21 mouse cellular contexts compared by ENCODE assay signal in genomic region chr6:92762372-92762771, GRCm38 (mm10). TPM values are rescaled to one million over a fixed set of nuclear protein-coding genes. Genes with fewer than 3 reads are reported as not detected.
DNase-seq lines count a peak whose midpoint lies in the region; ATAC-seq and TF ChIP-seq lines count a peak whose summit lies in the region.
"Had no signal": no experiment of that assay in that cellular context is flagged by ENCODE, and none has a peak within 500 bp of the region (broad histone marks: within the 10 kb centered on the region; RNA-seq: fewer than 3 reads in every experiment).

No protein-coding gene starts in this region.

- no peaks in the 10 kb centered on the region for H3K4me1 ChIP-seq in forebrain, embryonic 14.5 days (ENCODE audit: control insufficient read depth, insufficient read depth, low read length)
- no peaks in the 10 kb centered on the region for H3K4me1 ChIP-seq in forebrain, embryonic 15.5 days
- no peaks in the 10 kb centered on the region for H3K4me1 ChIP-seq in intestine, embryonic 14.5 days (replicated peaks; ENCODE audit: control insufficient read depth, insufficient read depth, low read length)
- no peaks in the 10 kb centered on the region for H3K4me1 ChIP-seq in intestine, embryonic 16.5 days (ENCODE audit: control insufficient read depth, insufficient read depth, low read length)
- H3K4me1 ChIP-seq: embryonic facial prominence, embryonic 12.5 days had no signal

- H3K36me3 ChIP-seq in forebrain, embryonic 14.5 days (ENCODE audit: control insufficient read depth, insufficient read depth, low read length), result no peaks in the 10 kb centered on the region
- no peaks in the 10 kb centered on the region for H3K36me3 ChIP-seq in forebrain, embryonic 15.5 days
- no peaks in the 10 kb centered on the region for H3K36me3 ChIP-seq in intestine, embryonic 14.5 days (ENCODE audit: control insufficient read depth, insufficient read depth, low read length)
- no peaks in the 10 kb centered on the region for H3K36me3 ChIP-seq in intestine, embryonic 16.5 days (ENCODE audit: control insufficient read depth, insufficient read depth, low read length)
- H3K36me3 ChIP-seq: embryonic facial prominence, embryonic 12.5 days; forebrain, embryonic 12.5 days had no signal

- no peak for TF ChIP-seq CTCF in left cerebral cortex, adult 2 months (IDR thresholded peaks at IDR 0.05)

- no peak overlapping the region for H3K9ac ChIP-seq in forebrain, embryonic 14.5 days (ENCODE audit: low read length)
- H3K9ac ChIP-seq in forebrain, embryonic 15.5 days (replicated peaks), result no peak overlapping the region
- H3K9ac ChIP-seq in intestine, embryonic 14.5 days (ENCODE audit: low read length), result no peak overlapping the region
- H3K9ac ChIP-seq in intestine, embryonic 16.5 days (ENCODE audit: low read depth, low read length), result no peak overlapping the region
- H3K9ac ChIP-seq: embryonic facial prominence, embryonic 12.5 days; forebrain, embryonic 12.5 days had no signal

- 22% methylated on average over 3 of the region's 3 CpGs for WGBS in forebrain, embryonic 14.5 days
- WGBS in forebrain, embryonic 15.5 days, result 22% methylated on average over 3 of the region's 3 CpGs
- 62% methylated on average over 3 of the region's 3 CpGs for WGBS in intestine, embryonic 14.5 days
- 71% methylated on average over 3 of the region's 3 CpGs for WGBS in intestine, embryonic 16.5 days

- DNase-seq in forebrain, embryonic 14.5 days (ENCODE audit: low spot score), result peak; percentile 27
- DNase-seq in intestine, embryonic 14.5 days (ENCODE audit: low spot score), result peak; percentile 18
- peak; percentile 49 for DNase-seq in forelimb bud, embryonic 11.5 days (ENCODE audit: low read depth, low spot score)
- DNase-seq in left cerebral cortex, adult 2 months (ENCODE audit: extremely low spot score in 1 of 2, low spot score in 2 of 2), result no peak
- DNase-seq in gastrocnemius, postnatal 4 days (ENCODE audit: low spot score in 2 of 2), result no peak
- DNase-seq: adrenal gland, adult 2 months; adrenal gland, postnatal 10 days; adrenal gland, postnatal 25 days; cerebellum, adult 11-12 months; cerebellum, adult 2 months; cerebellum, adult 9-10 months; cerebellum, postnatal 10 days; cerebellum, postnatal 25 days had no signal

- no peaks in the 10 kb centered on the region for H3K9me3 ChIP-seq in forebrain, embryonic 14.5 days (replicated peaks; ENCODE audit: control insufficient read depth, low read length)
- no peaks in the 10 kb centered on the region for H3K9me3 ChIP-seq in forebrain, embryonic 15.5 days
- H3K9me3 ChIP-seq in intestine, embryonic 14.5 days (ENCODE audit: control insufficient read depth, low read length), result no peaks in the 10 kb centered on the region
- no peaks in the 10 kb centered on the region for H3K9me3 ChIP-seq in intestine, embryonic 16.5 days (ENCODE audit: control insufficient read depth, low read length)
- H3K9me3 ChIP-seq: embryonic facial prominence, embryonic 12.5 days; forebrain, embryonic 12.5 days had no signal

- H3K4me2 ChIP-seq in forebrain, embryonic 14.5 days (ENCODE audit: low read length), result no peak overlapping the region
- no peak overlapping the region for H3K4me2 ChIP-seq in forebrain, embryonic 15.5 days (replicated peaks)
- H3K4me2 ChIP-seq in intestine, embryonic 14.5 days (ENCODE audit: low read length), result no peak overlapping the region
- H3K4me2 ChIP-seq in intestine, embryonic 16.5 days (ENCODE audit: low read depth, low read length), result no peak overlapping the region
- H3K4me2 ChIP-seq: embryonic facial prominence, embryonic 12.5 days; forebrain, embryonic 12.5 days had no signal

- ATAC-seq in forebrain, embryonic 14.5 days, result no peak
- no peak; the same call in 1 of the 2 replicates for ATAC-seq in forebrain, embryonic 15.5 days (replicated peaks)
- ATAC-seq in intestine, embryonic 14.5 days (replicated peaks; ENCODE audit: low FRiP score, low TSS enrichment, low read depth), result no peak
- no peak for ATAC-seq in intestine, embryonic 16.5 days
- ATAC-seq: forebrain, embryonic 16.5 days had no signal

- H3K27me3 ChIP-seq in forebrain, embryonic 14.5 days (replicated peaks; ENCODE audit: control insufficient read depth, insufficient read depth, low read length), result no peaks in the 10 kb centered on the region
- no peaks in the 10 kb centered on the region for H3K27me3 ChIP-seq in forebrain, embryonic 15.5 days
- no peaks in the 10 kb centered on the region for H3K27me3 ChIP-seq in intestine, embryonic 14.5 days (replicated peaks; ENCODE audit: control insufficient read depth, insufficient read depth, low read length)
- H3K27me3 ChIP-seq in intestine, embryonic 16.5 days (replicated peaks; ENCODE audit: control insufficient read depth, insufficient read depth, low read length), result no peaks in the 10 kb centered on the region
- H3K27me3 ChIP-seq: embryonic facial prominence, embryonic 12.5 days; forebrain, embryonic 12.5 days had no signal

- H3K27ac ChIP-seq in forebrain, embryonic 14.5 days (ENCODE audit: low read depth, low read length), result no peak overlapping the region
- no peak overlapping the region for H3K27ac ChIP-seq in forebrain, embryonic 15.5 days (replicated peaks)
- no peak overlapping the region for H3K27ac ChIP-seq in intestine, embryonic 14.5 days (ENCODE audit: low read depth)
- no peak overlapping the region for H3K27ac ChIP-seq in intestine, embryonic 16.5 days (ENCODE audit: low read length)
- H3K27ac ChIP-seq in left cerebral cortex, adult 2 months, result no peak overlapping the region
- H3K27ac ChIP-seq: embryonic facial prominence, embryonic 12.5 days; forebrain, embryonic 12.5 days had no signal

- no peak overlapping the region for H3K4me3 ChIP-seq in forebrain, embryonic 14.5 days (ENCODE audit: low read depth, low read length)
- no peak overlapping the region for H3K4me3 ChIP-seq in forebrain, embryonic 15.5 days
- H3K4me3 ChIP-seq in intestine, embryonic 14.5 days (ENCODE audit: low read depth, low read length), result no peak overlapping the region
- H3K4me3 ChIP-seq in intestine, embryonic 16.5 days (ENCODE audit: low read length), result no peak overlapping the region
- no peak overlapping the region for H3K4me3 ChIP-seq in left cerebral cortex, adult 2 months
- H3K4me3 ChIP-seq: embryonic facial prominence, embryonic 12.5 days; forebrain, embryonic 12.5 days had no signal

- intact Hi-C loops in left cerebral cortex, adult 2 months (cut with DNase I), result no loop called here

RNA-seq across cellular contexts. Expression of gene A730049H05Rik, which starts 53.9 kb away (rescaled TPM):
- 0.22 TPM in 1 of 2 replicates, not detected in the other for polyA plus RNA-seq in forebrain, embryonic 14.5 days (2014; fragmentation: Nextera tagmentation; extraction: Ambion mirVana)
- polyA plus RNA-seq in forebrain, embryonic 15.5 days (2015; fragmentation: Nextera tagmentation; extraction: Ambion mirVana), result 0.28 and 0.41 TPM in 2 replicates
- 0.24 and 0.42 TPM in 2 replicates for polyA plus RNA-seq in intestine, embryonic 14.5 days (2014; fragmentation: Nextera tagmentation; extraction: Ambion mirVana)
- 0.27 and 0.38 TPM in 2 replicates for polyA plus RNA-seq in intestine, embryonic 16.5 days (2015; fragmentation: Nextera tagmentation; extraction: Ambion mirVana)
- total RNA-seq in left cerebral cortex, adult 2 months (2021), result under 1 TPM; 0.14 to 0.16 TPM
- total RNA-seq in gastrocnemius, postnatal 4 days (2021), result under 1 TPM; 0.16 to 0.20 TPM
- total RNA-seq: MEL had no signal
- polyA plus RNA-seq: C2C12; frontal cortex, adult 2 months had no signal

RNA-seq across cellular contexts. Expression of gene Prickle2, which starts 56.4 kb away (rescaled TPM):
- 5.5 and 7.8 TPM in 2 replicates for polyA plus RNA-seq in forebrain, embryonic 14.5 days (2014; fragmentation: Nextera tagmentation; extraction: Ambion mirVana)
- polyA plus RNA-seq in forebrain, embryonic 15.5 days (2015; fragmentation: Nextera tagmentation; extraction: Ambion mirVana), result 8.3 and 9.1 TPM in 2 replicates
- polyA plus RNA-seq in intestine, embryonic 14.5 days (2014; fragmentation: Nextera tagmentation; extraction: Ambion mirVana), result 13.1 and 15.5 TPM in 2 replicates
- 5.0 and 5.5 TPM in 2 replicates for polyA plus RNA-seq in intestine, embryonic 16.5 days (2015; fragmentation: Nextera tagmentation; extraction: Ambion mirVana)
- total RNA-seq in left cerebral cortex, adult 2 months (2021), result 100 to 1,000 TPM; 163 to 182 TPM
- 10 to 100 TPM; 11.4 to 12.7 TPM for total RNA-seq in gastrocnemius, postnatal 4 days (2021)
- total RNA-seq: MEL had no signal

Comparison
In these comparisons a context has a peak if more than half of its experiments do, and no peak if none do; other contexts are left out.
1. DNase-seq: peak in forebrain, embryonic 14.5 days (single experiment), intestine, embryonic 14.5 days (single experiment) and forelimb bud, embryonic 11.5 days (single experiment); none in left cerebral cortex, adult 2 months (0 of 2) and gastrocnemius, postnatal 4 days (0 of 2).